Mouse (Mus musculus) heart, embryonic 11.5 days (tissue): ENCODE data around the gene Sh3bp5. TPM values are rescaled to one million over a fixed set of nuclear protein-coding genes. Genes with fewer than 3 reads are reported as not detected.

Source experiments
- ATAC-seq: fragments of 200-750 bp; cut with Nextera tagmentation; replicated peaks from 2 replicates; pipeline ENCODE4 v1.8.0; 2017; ENCODE audit warnings: moderate library complexity; ENCODE audit not compliant: insufficient number of reproducible peaks, low FRiP score, low TSS enrichment
- H3K27ac ChIP-seq: fragments of 300-500 bp; sonication (generic); 2 replicates; pipeline ENCODE4 v1.5.1; 2014; ENCODE audit warnings: mild to moderate bottlenecking, low read depth, low read length
- H3K27me3 ChIP-seq: fragments of 300-500 bp; sonication (generic); 2 replicates; pipeline ENCODE4 v1.6.1; 2014; ENCODE audit warnings: mild to moderate bottlenecking, low read length, mixed read lengths; ENCODE audit not compliant: control insufficient read depth, insufficient read depth
- H3K36me3 ChIP-seq: fragments of 300-500 bp; sonication (generic); 2 replicates; pipeline ENCODE4 v1.6.1; 2014; ENCODE audit warnings: mild to moderate bottlenecking, low read length, moderate library complexity, mixed read lengths; ENCODE audit not compliant: control insufficient read depth, insufficient read depth
- H3K4me1 ChIP-seq: fragments of 300-500 bp; sonication (generic); 2 replicates; pipeline ENCODE4 v1.6.1; 2014; ENCODE audit warnings: low read length; ENCODE audit not compliant: control insufficient read depth, insufficient read depth
- H3K4me2 ChIP-seq: fragments of 300-500 bp; sonication (generic); 2 replicates; pipeline ENCODE4 v1.6.1; 2014; ENCODE audit warnings: mild to moderate bottlenecking, moderate library complexity
- H3K4me3 ChIP-seq: fragments of 300-500 bp; sonication (generic); 2 replicates; pipeline ENCODE4 v1.5.1; 2014; ENCODE audit warnings: low read depth, low read length
- H3K9ac ChIP-seq: fragments of 300-500 bp; sonication (generic); 2 replicates; pipeline ENCODE4 v1.6.1; 2014; ENCODE audit warnings: mild to moderate bottlenecking, low read depth, low read length, moderate library complexity
- H3K9me3 ChIP-seq: fragments of 300-500 bp; sonication (generic); replicated peaks from 2 replicates; pipeline ENCODE4 v1.6.1; 2016; ENCODE audit warnings: low read length; ENCODE audit not compliant: control insufficient read depth
- WGBS: fragments of 180-500 bp; shearing (Covaris S2); extraction: QIAGEN DNeasy Blood & Tissue Kit; methylation state at CpG from one replicate; pipeline ENCODE4 v1.1.7; 2014; ENCODE audit not compliant: insufficient replicate concordance; 5-methylcytosine and 5-hydroxymethylcytosine counted together
- polyA plus RNA-seq: library from polyadenylated mRNA; unstranded; fragments of >200 nt; fragmentation: Nextera tagmentation; extraction: Ambion mirVana; gene quantifications from 2 replicates; pipeline ENCODE4 v1.2.1, GENCODE M21; 2014

The Sh3bp5 gene
- polyA plus RNA-seq, 1 experiment from 2014 or later: 10.9 TPM

DNA sequence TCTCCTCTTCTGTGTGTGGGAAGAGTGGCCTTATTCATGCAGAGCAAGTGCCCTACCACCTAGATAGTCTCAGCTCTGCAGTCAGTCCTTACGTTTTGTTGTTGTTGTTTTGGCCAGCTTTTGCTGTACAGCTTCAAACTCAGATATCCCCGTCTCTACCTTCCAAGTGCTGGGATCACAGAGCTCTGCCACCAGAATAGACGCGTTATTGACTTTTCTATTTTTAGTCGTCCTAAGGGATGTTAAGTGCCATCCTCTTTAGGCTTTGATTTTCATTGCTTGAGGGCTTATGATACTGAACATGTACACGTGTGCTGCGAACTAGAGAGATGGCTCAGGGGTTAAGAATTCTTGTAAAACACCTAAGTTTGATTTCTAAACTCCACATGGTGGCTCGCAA is 92.6 kb downstream of the Sh3bp5 start:
- H3K4me1 ChIP-seq: 0 out of 2 replicates have a peak, but pooled peaks cover 4% of the 10 kb centered on the region
- no peaks in the 10 kb centered on the region for H3K27me3 ChIP-seq
- H3K9me3 ChIP-seq: no peaks in the 10 kb centered on the region
- H3K27ac ChIP-seq: peak overlapping the region; percentile 54
- H3K36me3 ChIP-seq: peaks cover 4% of the 10 kb centered on the region; the same call in 1 of the 2 replicates
- WGBS: 52% methylated on average over 8 of the region's 8 CpGs
- no peak overlapping the region for H3K4me3 ChIP-seq
- no peak for ATAC-seq
- H3K4me2 ChIP-seq: peak overlapping the region; percentile 34
- H3K9ac ChIP-seq: no peak overlapping the region

DNA sequence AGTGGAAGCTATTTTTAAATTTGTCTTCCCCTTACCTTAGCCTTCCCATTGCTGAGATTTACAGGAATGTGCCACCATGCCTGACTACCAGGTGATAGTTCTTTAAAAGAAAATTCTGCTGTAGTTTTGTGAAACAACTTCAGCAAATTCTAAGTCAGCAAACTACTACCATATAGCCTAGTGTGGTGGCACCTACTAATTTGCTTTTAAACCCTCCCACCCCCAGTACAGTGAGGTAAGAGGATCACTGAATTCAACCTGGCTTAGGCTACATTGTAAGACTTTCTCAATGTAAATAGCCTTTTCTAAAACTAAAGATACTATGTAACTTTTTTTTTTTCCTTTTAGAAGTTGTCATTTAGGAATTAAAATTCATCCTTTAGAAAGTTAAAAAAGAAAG is 97.9 kb downstream of the Sh3bp5 start:
- H3K9ac ChIP-seq: peak overlapping the region; percentile 12; the same call in 1 of the 2 replicates
- no peak for ATAC-seq
- no peaks in the 10 kb centered on the region for H3K36me3 ChIP-seq
- H3K27ac ChIP-seq: no peak overlapping the region
- no peaks in the 10 kb centered on the region for H3K9me3 ChIP-seq
- peak overlapping the region; percentile 86 for H3K4me3 ChIP-seq
- peak overlapping the region; percentile 89 for H3K4me2 ChIP-seq
- peaks cover 8% of the 10 kb centered on the region; the same call in 1 of the 2 replicates for H3K4me1 ChIP-seq
- H3K27me3 ChIP-seq: no peaks in the 10 kb centered on the region

- Histone ChIP-seq H3K4me1 (peaks cover 6% of the 10 kb centered on the region; the same call in 1 of the 2 replicates), H3K9me3 (no peaks in the 10 kb centered on the region), H3K4me2 (peak overlapping the region; percentile 89), H3K36me3 (no peaks in the 10 kb centered on the region), H3K27me3 (no peaks in the 10 kb centered on the region), H3K27ac (peak overlapping the region; percentile 99; the same call in 1 of the 2 replicates), H3K4me3 (peak overlapping the region; percentile 86), H3K9ac (peak overlapping the region; percentile 94)
- ATAC-seq: no peak
- 40% methylated on average over 7 of the region's 7 CpGs for WGBS
Observed at GRCm38 (mm10) chr14:31337406-31337805, 98.5 kb downstream of the Sh3bp5 start.

- Histone ChIP-seq H3K4me3 (peak within 1 kb of the TSS; percentile 86), H3K4me2 (peak within 1 kb of the TSS; percentile 89), H3K27ac (peak within 1 kb of the TSS; percentile 99), H3K9ac (peak within 1 kb of the TSS; percentile 94), H3K27me3 (no peaks in the 10 kb centered on the region), H3K4me1 (peaks cover 6% of the 10 kb centered on the region; the same call in 1 of the 2 replicates), H3K36me3 (no peaks in the 10 kb centered on the region), H3K9me3 (no peaks in the 10 kb centered on the region)
- WGBS: under 1% methylated on average over 78 of the region's 78 CpGs
- ATAC-seq: peak; percentile 96
Observed at GRCm38 (mm10) chr14:31336369-31337155, 99.3 kb downstream of the Sh3bp5 start, which contains the start of gene Capn7. TSS of gene Capn7 (plus strand) at chr14:31336638.

- Histone ChIP-seq H3K27me3 (0 out of 2 replicates have a peak, but pooled peaks cover under 1% of the 10 kb centered on the region), H3K9ac (no peak overlapping the region), H3K4me2 (peak overlapping the region; percentile 89), H3K4me1 (peaks cover 6% of the 10 kb centered on the region; the same call in 1 of the 2 replicates), H3K9me3 (no peaks in the 10 kb centered on the region), H3K27ac (no peak overlapping the region), H3K36me3 (no peaks in the 10 kb centered on the region), H3K4me3 (peak overlapping the region; percentile 86)
- ATAC-seq: no peak
- 48% methylated on average over 3 of the region's 3 CpGs for WGBS
Observed at GRCm38 (mm10) chr14:31335765-31336164, 100.1 kb downstream of the Sh3bp5 start.

- no peak for ATAC-seq
- Histone ChIP-seq H3K36me3 (no peaks in the 10 kb centered on the region), H3K27ac (no peak overlapping the region)
Observed at GRCm38 (mm10) chr14:31330957-31331356, 104.9 kb downstream of the Sh3bp5 start.

DNA sequence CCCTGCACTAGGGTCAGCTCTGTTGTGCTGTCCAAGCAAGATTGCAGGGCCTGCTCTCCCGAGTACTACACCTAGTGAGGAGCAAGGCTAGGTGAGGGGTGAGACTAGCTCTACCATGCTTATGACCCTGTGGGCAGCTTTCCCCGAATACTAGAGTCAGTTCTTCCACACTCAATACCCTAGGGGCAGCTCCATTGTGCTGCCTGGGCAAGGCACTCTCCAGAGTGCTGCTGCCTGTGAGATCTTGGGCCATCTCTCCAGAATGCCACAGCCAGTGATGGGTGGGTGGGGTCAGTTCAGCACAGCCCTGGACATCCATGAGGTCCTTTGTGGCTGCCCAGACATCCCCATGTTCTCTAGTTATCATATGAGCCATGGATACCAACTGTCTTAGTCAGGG is 106.1 kb downstream of the Sh3bp5 start:
- H3K4me3 ChIP-seq: no peak overlapping the region
- 0 out of 2 replicates have a peak, but pooled peaks cover 3% of the 10 kb centered on the region for H3K27me3 ChIP-seq
- no peaks in the 10 kb centered on the region for H3K36me3 ChIP-seq
- H3K4me1 ChIP-seq: no peaks in the 10 kb centered on the region
- no peak for ATAC-seq
- 39% methylated on average over 2 of the region's 2 CpGs for WGBS
- H3K27ac ChIP-seq: no peak overlapping the region
- no peaks in the 10 kb centered on the region for H3K9me3 ChIP-seq
- no peak overlapping the region for H3K9ac ChIP-seq
- no peak overlapping the region for H3K4me2 ChIP-seq

More at GRCm38 (mm10) chr14:31330957-31331356, 104.9 kb downstream of the Sh3bp5 start:
- 71% methylated on average over 4 of the region's 4 CpGs for WGBS
- Histone ChIP-seq H3K4me2 (no peak overlapping the region), H3K9ac (no peak overlapping the region), H3K4me3 (no peak overlapping the region), H3K4me1 (no peaks in the 10 kb centered on the region), H3K9me3 (no peaks in the 10 kb centered on the region), H3K27me3 (0 out of 2 replicates have a peak, but pooled peaks cover 3% of the 10 kb centered on the region)

DNA sequence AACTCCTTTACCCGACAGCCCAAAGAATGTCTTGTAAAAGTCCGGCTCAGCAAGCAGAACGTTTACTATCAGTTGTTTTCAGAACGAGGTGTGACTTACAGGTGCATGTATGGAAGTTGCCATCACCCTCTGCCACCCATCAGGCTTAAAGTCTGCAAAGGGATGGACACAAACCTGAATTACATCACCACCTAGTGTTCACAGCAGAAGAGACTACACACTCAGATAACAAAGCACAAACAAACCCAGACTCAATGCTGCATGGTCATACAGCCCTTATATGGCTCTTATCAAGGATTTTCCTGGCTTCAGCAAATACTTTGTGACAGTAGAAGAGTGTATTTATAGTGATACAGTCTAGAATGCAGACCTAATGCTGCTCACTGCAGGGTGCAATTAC is 108.2 kb downstream of the Sh3bp5 start:
- no peak overlapping the region for H3K9ac ChIP-seq
- ATAC-seq: no peak
- no peak overlapping the region for H3K4me2 ChIP-seq
- no peaks in the 10 kb centered on the region for H3K4me1 ChIP-seq
- H3K9me3 ChIP-seq: no peaks in the 10 kb centered on the region
- no peak overlapping the region for H3K27ac ChIP-seq
- WGBS: 63% methylated on average over 4 of the region's 4 CpGs
- H3K27me3 ChIP-seq: 0 out of 2 replicates have a peak, but pooled peaks cover 3% of the 10 kb centered on the region
- H3K4me3 ChIP-seq: no peak overlapping the region
- H3K36me3 ChIP-seq: no peaks in the 10 kb centered on the region
